Mouse (Mus musculus) MEL (cell line): Measurements from ENCODE around the gene Trim27.

Experiments
- CTCF ChIP-seq, 3 experiments: IDR thresholded peaks in 2 of 3; conservative IDR thresholded peaks in 1 of 3; 2 replicates each; pipeline ENCODE4 v1.5.1; 2011 to 2012; ENCODE audit warnings: low read length in 3 of 3, low read depth in 2 of 3, mild to moderate bottlenecking in 2 of 3, improper control_type of control experiment in 1 of 3, inconsistent platforms in 1 of 3, mixed read lengths in 1 of 3, moderate library complexity in 1 of 3; ENCODE audit not compliant: control insufficient read depth in 1 of 3, insufficient read depth in 1 of 3, poor library complexity in 1 of 3, severe bottlenecking in 1 of 3
- EP300 ChIP-seq, 2 experiments: IDR thresholded peaks; 2 replicates each; pipeline ENCODE4 v1.6.1; 2011; ENCODE audit warnings: improper control_type of control experiment in 2 of 2, low read length in 2 of 2, low read depth in 1 of 2, mild to moderate bottlenecking in 1 of 2
- GATA1 ChIP-seq: IDR thresholded peaks from 2 replicates; pipeline ENCODE4 v1.6.1; 2011; ENCODE audit warnings: low read depth, low read length, improper control_type of control experiment
- HCFC1 ChIP-seq: IDR thresholded peaks from 2 replicates; pipeline ENCODE4 v1.6.1; 2012; ENCODE audit warnings: low read depth, mild to moderate bottlenecking, inconsistent platforms, low read length, improper control_type of control experiment, moderate library complexity
- MAFK ChIP-seq: IDR thresholded peaks from 2 replicates; pipeline ENCODE4 v1.6.1; 2011; ENCODE audit warnings: low read depth, mild to moderate bottlenecking, low read length, improper control_type of control experiment, borderline replicate concordance
- POLR2A ChIP-seq, 2 experiments: IDR thresholded peaks; 2 replicates each; pipeline ENCODE4 v1.6.1; 2011 to 2012; ENCODE audit warnings: low read length in 2 of 2, mild to moderate bottlenecking in 2 of 2, control low read depth in 1 of 2, improper control_type of control experiment in 1 of 2, low read depth in 1 of 2, moderate library complexity in 1 of 2; ENCODE audit not compliant: control insufficient read depth in 1 of 2, insufficient read depth in 1 of 2, poor library complexity in 1 of 2
- POLR2AphosphoS5 ChIP-seq: IDR thresholded peaks from 2 replicates; pipeline ENCODE4 v1.6.1; 2012; ENCODE audit warnings: low read depth, borderline replicate concordance, mild to moderate bottlenecking, inconsistent platforms, low read length, moderate library complexity, mixed read lengths
- RCOR1 ChIP-seq: IDR thresholded peaks from 2 replicates; pipeline ENCODE4 v1.6.1; 2012; ENCODE audit warnings: low read depth, mild to moderate bottlenecking, inconsistent platforms, low read length, improper control_type of control experiment

DNA sequence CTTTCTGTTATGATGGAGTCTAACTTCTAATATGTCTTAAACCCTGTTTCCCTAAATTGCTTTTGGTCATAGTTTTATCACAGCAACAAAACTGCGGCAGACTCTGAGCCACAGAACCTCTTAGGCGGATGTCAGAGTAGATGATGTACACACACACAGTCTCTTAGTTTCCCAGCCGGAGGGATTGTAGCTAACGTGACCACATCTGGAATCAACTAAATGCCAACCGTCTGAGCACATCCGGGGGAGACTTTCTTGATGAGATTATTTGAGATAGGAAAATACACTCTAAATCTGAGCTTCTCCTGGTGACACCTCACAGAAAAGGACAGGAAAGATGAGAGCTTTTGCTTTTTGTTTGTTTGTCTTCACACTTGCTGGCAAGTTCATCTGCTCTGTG lies 57.9 kb downstream of the Trim27 start:
- TF ChIP-seq POLR2A (IDR thresholded peaks at IDR 0.05; ENCODE audit: control insufficient read depth in 1 of 2, insufficient read depth in 1 of 2, low read depth in 1 of 2, low read length in 2 of 2, poor library complexity in 1 of 2) (no peak), CTCF (IDR thresholded peaks at IDR 0.05 in 2 of 3, conservative IDR thresholded peaks at IDR 0.05 in 1 of 3; ENCODE audit: control insufficient read depth in 1 of 3, insufficient read depth in 1 of 3, low read depth in 2 of 3, low read length in 3 of 3, poor library complexity in 1 of 3, severe bottlenecking in 1 of 3) (no peak), GATA1 (no peak), EP300 (IDR thresholded peaks at IDR 0.05; ENCODE audit: low read depth in 1 of 2, low read length in 2 of 2) (no peak), RCOR1 (no peak), MAFK (no peak), POLR2AphosphoS5 (no peak), HCFC1 (no peak)
